Mouse (Mus musculus) testis, adult 2 months (tissue): ENCODE data around the gene Nacad.

Experiments
- CTCF ChIP-seq: fragments of 200-500 bp; IDR thresholded peaks from 2 replicates; pipeline ENCODE4 v1.5.1; 2012; ENCODE audit warnings: low read depth, mild to moderate bottlenecking, inconsistent platforms, low read length, moderate library complexity; ENCODE audit not compliant: control insufficient read depth, insufficient read depth, insufficient replicate concordance
- POLR2A ChIP-seq: fragments of 200-500 bp; IDR thresholded peaks from 2 replicates; pipeline ENCODE4 v1.6.1; 2012; ENCODE audit warnings: low read depth, mild to moderate bottlenecking, inconsistent platforms, low read length, moderate library complexity; ENCODE audit not compliant: control insufficient read depth

DNA sequence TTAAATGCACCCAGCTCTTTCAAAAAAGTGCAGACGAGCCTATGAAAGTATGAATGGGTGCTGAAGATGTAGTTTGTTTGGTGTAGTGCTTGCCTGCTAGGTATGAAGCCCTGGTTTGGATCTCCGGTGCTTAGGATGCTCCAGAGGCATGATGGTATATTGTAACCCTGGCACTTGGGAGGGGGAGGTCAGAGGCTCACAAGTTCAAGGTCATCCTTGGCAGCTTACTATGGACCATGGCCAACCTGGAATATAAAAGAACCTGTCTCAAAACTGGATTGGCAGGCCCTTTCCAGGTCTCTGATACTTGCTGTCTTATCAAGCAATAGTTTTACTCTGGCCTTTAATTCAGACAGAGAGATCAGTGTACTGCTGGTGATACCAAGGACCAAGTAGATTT is 56.1 kb downstream of the Nacad start:
- TF ChIP-seq CTCF (no peak), POLR2A (no peak)
